Mouse (Mus musculus): ENCODE results near the gene Vps13d.

GRCm38 (mm10) chr4:145051209-145051969 is 143.4 kb downstream of the Vps13d start:
- TF ChIP-seq CTCF (IDR thresholded peaks at IDR 0.05; ENCODE audit: control insufficient read depth, insufficient read depth, insufficient replicate concordance, low read depth, low read length): no peak
- no peak for TF ChIP-seq POLR2A (IDR thresholded peaks at IDR 0.05; ENCODE audit: control insufficient read depth, low read depth, low read length)

All from testis, adult 2 months (tissue).